Mouse (Mus musculus): ENCODE data around the gene Acaca. TPM values are rescaled to one million over a fixed set of nuclear protein-coding genes. Genes with fewer than 3 reads are reported as not detected.

Acaca gene
- polyA plus RNA-seq, 1 experiment from 2014 or later = 10.9 TPM

DNA sequence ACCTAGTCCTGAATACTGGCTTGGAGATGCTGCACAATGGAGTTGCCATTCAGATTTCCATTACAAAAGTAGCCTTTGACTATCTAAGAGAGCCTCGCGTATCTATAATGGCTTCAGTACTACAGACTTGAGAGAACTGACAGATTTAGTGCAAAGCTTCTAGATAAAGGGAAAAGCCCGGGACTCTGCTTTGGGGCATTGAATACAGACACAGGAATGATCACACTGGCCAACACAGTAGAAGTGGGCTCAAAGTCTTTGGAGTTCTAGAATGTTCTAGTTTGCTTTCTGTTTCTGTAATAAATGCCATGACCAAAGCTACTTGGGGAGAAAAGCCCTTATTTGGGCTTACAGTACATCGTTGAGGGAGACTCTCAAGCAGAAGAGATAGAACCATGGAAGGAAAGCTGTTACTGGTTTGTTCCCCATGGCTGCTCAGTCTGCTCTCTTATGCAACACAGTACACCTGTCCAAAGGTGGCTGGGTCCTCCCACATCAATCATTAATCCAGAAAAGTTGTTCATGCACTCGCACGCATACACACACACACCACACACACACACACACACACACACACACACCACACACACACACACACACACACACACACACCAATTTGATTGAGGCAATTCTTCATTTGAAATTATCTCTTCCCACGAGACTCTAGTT is 223.7 kb downstream of the Acaca start:
- WGBS (ENCODE audit: missing documents) = 92% methylated on average over 7 of the region's 7 CpGs
- no peaks in the 10 kb centered on the region for H3K36me3 ChIP-seq (ENCODE audit: inconsistent target)
- no peak overlapping the region for H3K4me3 ChIP-seq (ENCODE audit: inconsistent target)
- no peak overlapping the region for H3K27ac ChIP-seq
- H3K79me2 ChIP-seq (ENCODE audit: inconsistent target) = no peaks in the 10 kb centered on the region

GRCm38 (mm10) chr11:84357304-84357703 is 227.8 kb downstream of the Acaca start:
- no peak overlapping the region for H3K4me3 ChIP-seq (ENCODE audit: inconsistent target)
- WGBS (ENCODE audit: missing documents) = 86% methylated on average over 3 of the region's 3 CpGs
- no peak overlapping the region for H3K27ac ChIP-seq
- H3K36me3 ChIP-seq (ENCODE audit: inconsistent target) = no peaks in the 10 kb centered on the region
- no peaks in the 10 kb centered on the region for H3K79me2 ChIP-seq (ENCODE audit: inconsistent target)

GRCm38 (mm10) chr11:84357771-84358170 is 228.3 kb downstream of the Acaca start:
- no peaks in the 10 kb centered on the region for H3K36me3 ChIP-seq (ENCODE audit: inconsistent target)
- WGBS (ENCODE audit: missing documents) = 94% methylated on average over 2 of the region's 2 CpGs

DNA sequence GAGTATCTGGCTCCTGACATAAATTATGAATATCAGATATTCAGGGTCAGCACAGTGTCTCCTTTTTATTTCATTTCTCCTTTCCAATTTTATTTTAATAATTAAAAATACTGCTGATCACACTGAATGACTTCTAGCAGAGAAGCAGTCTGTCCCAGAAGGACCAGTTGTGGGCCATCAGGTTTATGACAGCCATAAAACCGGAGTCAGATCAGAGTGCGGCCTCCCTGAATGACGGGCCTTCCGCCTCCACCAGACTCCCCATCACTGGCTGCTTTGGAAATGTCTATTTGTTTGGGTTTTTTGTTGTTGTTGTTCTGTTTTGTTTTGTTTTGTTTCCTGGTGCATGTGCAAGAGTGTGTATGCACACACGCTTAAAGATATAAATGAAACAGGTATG is 232.1 kb downstream of the Acaca start:
- H3K79me2 ChIP-seq (ENCODE audit: inconsistent target) = no peaks in the 10 kb centered on the region
- WGBS (ENCODE audit: missing documents) = 98% methylated on average over 5 of the region's 5 CpGs
- H3K4me3 ChIP-seq (ENCODE audit: inconsistent target) = no peak overlapping the region
- H3K27ac ChIP-seq = no peak overlapping the region
- H3K36me3 ChIP-seq (ENCODE audit: inconsistent target) = 0 out of 2 replicates have a peak, but pooled peaks cover 6% of the 10 kb centered on the region

More at GRCm38 (mm10) chr11:84357771-84358170, 228.3 kb downstream of the Acaca start:
- H3K27ac ChIP-seq = no peak overlapping the region
- H3K4me3 ChIP-seq (ENCODE audit: inconsistent target) = no peak overlapping the region
- no peaks in the 10 kb centered on the region for H3K79me2 ChIP-seq (ENCODE audit: inconsistent target)

DNA sequence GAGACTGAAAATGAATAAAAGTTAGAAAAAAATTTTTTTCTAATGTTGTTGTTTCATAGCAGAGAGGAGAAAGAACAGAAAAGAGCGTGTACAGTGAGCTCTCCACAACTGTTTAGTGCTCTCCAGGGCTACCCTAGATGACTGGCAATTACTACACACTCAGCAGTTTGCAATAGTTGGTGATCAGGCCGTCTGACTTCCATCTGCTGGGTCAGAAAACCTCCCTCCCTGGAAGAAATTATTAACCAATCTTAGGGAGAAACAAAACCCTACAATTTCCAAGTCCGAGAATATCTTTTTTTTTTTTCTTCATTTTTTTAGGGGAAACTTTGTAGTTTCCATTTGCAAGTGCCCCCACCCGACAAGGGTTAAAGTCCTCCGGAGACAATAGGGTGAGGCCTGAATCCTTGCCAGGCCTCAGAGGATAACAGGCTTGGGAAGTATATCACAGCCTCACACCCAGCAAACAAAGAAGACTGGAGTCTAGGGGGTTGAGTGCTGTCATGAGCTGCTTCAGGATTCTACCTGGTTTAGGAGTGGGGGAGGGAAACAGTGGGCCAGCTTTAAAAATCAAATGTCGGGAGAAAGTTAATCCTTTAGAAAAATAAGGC is 233.3 kb downstream of the Acaca start:
- H3K36me3 ChIP-seq (ENCODE audit: inconsistent target) = 0 out of 2 replicates have a peak, but pooled peaks cover 6% of the 10 kb centered on the region
- WGBS (ENCODE audit: missing documents) = 95% methylated on average over 6 of the region's 6 CpGs
- H3K79me2 ChIP-seq (ENCODE audit: inconsistent target) = no peaks in the 10 kb centered on the region
- H3K4me3 ChIP-seq (ENCODE audit: inconsistent target) = no peak overlapping the region
- H3K27ac ChIP-seq = no peak overlapping the region

GRCm38 (mm10) chr11:84365313-84365712 is 235.8 kb downstream of the Acaca start:
- H3K79me2 ChIP-seq (ENCODE audit: inconsistent target) = no peaks in the 10 kb centered on the region
- 100% methylated on average over 1 of the region's 1 CpGs for WGBS (ENCODE audit: missing documents)
- no peak overlapping the region for H3K27ac ChIP-seq
- H3K36me3 ChIP-seq (ENCODE audit: inconsistent target) = 0 out of 2 replicates have a peak, but pooled peaks cover 6% of the 10 kb centered on the region
- no peak overlapping the region for H3K4me3 ChIP-seq (ENCODE audit: inconsistent target)

- 46% methylated on average over 2 of the region's 2 CpGs for WGBS (ENCODE audit: missing documents)
- Histone ChIP-seq H3K36me3 (ENCODE audit: inconsistent target) (0 out of 2 replicates have a peak, but pooled peaks cover 6% of the 10 kb centered on the region), H3K79me2 (ENCODE audit: inconsistent target) (no peaks in the 10 kb centered on the region), H3K4me3 (ENCODE audit: inconsistent target) (no peak overlapping the region), H3K27ac (no peak overlapping the region)
Observed at GRCm38 (mm10) chr11:84368902-84369301, 239.4 kb downstream of the Acaca start.

DNA sequence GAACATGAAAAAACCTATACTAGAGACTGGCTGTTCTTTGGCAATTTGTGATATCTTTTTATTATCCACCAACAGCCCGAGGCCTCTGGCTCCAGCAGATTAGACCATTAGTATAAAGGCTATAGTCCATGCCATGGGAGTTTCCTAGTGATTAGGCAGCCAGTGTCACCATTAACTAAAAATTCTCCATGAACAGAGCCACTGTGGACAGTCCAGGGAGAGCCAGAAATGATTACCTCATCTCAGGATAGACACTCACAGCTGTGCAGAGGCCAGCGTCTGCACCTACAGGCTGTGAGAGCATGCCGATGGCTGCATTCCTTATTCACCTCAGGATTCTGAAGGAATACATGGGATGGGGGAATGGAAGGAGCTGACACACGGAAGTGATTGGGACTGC is 243.7 kb downstream of the Acaca start:
- no peaks in the 10 kb centered on the region for H3K79me2 ChIP-seq (ENCODE audit: inconsistent target)
- WGBS (ENCODE audit: missing documents) = 95% methylated on average over 4 of the region's 4 CpGs
- no peak overlapping the region for H3K4me3 ChIP-seq (ENCODE audit: inconsistent target)
- no peak overlapping the region for H3K27ac ChIP-seq
- H3K36me3 ChIP-seq (ENCODE audit: inconsistent target) = no peaks in the 10 kb centered on the region

GRCm38 (mm10) chr11:84375951-84376496 is 246.6 kb downstream of the Acaca start:
- no peaks in the 10 kb centered on the region for H3K36me3 ChIP-seq (ENCODE audit: inconsistent target)
- H3K4me3 ChIP-seq (ENCODE audit: inconsistent target) = no peak overlapping the region
- no peaks in the 10 kb centered on the region for H3K79me2 ChIP-seq (ENCODE audit: inconsistent target)
- WGBS (ENCODE audit: missing documents) = 96% methylated on average over 3 of the region's 3 CpGs
- H3K27ac ChIP-seq = no peak overlapping the region

DNA sequence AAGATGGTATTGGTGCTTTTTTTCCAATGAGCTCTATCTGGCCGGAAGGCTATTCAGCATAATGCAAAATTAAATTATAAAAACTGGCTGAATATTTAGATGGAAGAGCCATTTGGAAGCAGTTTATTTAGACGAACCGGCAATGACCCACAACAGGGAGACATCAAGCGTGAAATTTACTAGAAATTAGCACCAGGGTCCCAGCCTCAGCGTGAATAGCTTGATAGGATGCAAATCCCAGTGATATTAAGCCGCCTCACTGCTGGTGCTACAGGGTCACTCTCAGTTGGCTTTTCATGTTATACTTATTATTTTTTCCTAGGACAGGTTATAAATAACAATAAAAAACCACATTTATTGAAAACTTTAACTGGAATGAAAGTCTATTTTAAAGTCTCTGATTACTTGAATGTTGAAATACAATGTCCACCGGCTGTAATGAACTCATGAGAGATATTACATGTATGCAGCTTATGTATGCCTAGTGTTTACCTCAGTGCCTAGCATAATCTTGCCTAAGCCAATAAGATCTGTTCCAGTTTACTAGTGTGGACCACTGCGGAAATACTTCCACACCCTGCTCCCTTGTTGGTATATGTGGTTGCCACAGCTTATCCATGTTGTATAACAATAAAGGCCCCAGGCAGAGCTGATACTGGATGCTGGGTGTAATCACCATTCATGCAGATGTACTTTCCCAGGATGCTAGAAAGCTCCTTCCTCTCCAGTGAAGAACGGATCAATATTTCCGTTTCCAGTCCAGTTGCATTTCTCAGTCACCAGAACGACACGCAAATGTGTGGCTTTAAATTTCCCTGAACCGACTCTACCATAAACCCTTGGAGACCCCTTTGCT is 247.3 kb downstream of the Acaca start:
- Histone ChIP-seq H3K79me2 (ENCODE audit: inconsistent target) (no peaks in the 10 kb centered on the region), H3K27ac (no peak overlapping the region), H3K4me3 (ENCODE audit: inconsistent target) (no peak overlapping the region), H3K36me3 (ENCODE audit: inconsistent target) (no peaks in the 10 kb centered on the region)
- 98% methylated on average over 12 of the region's 13 CpGs for WGBS (ENCODE audit: missing documents)

DNA sequence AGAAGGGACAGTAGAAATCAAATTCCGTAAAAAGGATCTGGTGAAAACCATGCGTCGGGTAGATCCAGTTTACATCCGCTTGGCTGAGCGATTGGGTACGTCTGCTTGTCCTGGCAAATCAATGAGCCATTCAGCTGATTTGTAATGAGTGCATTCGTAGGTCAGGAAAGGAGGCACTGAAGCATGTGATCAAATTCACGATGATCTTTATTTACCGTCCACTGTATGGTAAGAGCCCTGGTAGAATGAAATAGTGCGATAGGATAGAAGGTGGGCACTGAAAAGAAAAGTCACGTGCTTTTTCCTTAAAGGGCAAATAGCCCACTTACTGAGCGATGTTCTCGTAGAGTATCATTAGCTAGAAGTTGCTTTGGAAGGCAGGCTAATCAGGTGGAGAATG is 253.0 kb downstream of the Acaca start:
- no peak overlapping the region for H3K4me3 ChIP-seq (ENCODE audit: inconsistent target)
- no peak overlapping the region for H3K27ac ChIP-seq
- H3K79me2 ChIP-seq (ENCODE audit: inconsistent target) = no peaks in the 10 kb centered on the region
- 0 out of 2 replicates have a peak, but pooled peaks cover 7% of the 10 kb centered on the region for H3K36me3 ChIP-seq (ENCODE audit: inconsistent target)
- WGBS (ENCODE audit: missing documents) = 97% methylated on average over 13 of the region's 13 CpGs

DNA sequence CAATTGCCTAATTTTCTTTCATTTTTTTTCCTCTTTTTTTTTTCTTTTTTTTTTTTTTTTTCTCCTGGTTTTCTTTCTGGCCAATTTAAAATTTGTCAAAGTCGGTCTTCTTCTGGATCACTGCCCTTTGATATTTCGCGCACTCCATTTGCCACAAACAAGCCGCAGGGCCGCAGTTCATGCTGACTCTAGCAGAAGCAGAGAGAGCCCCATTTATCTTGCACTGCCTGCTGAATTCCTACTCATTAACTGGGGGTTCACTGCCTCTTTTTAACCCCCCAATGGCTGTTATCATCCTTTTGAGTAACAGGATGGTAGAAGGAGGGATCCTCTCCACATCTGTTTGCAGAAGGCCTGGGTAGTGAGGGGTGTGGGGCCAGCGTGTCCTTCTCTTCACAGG is 254.4 kb downstream of the Acaca start:
- no peak overlapping the region for H3K27ac ChIP-seq
- 96% methylated on average over 6 of the region's 6 CpGs for WGBS (ENCODE audit: missing documents)
- H3K79me2 ChIP-seq (ENCODE audit: inconsistent target) = no peaks in the 10 kb centered on the region
- 0 out of 2 replicates have a peak, but pooled peaks cover 7% of the 10 kb centered on the region for H3K36me3 ChIP-seq (ENCODE audit: inconsistent target)
- no peak overlapping the region for H3K4me3 ChIP-seq (ENCODE audit: inconsistent target)

DNA sequence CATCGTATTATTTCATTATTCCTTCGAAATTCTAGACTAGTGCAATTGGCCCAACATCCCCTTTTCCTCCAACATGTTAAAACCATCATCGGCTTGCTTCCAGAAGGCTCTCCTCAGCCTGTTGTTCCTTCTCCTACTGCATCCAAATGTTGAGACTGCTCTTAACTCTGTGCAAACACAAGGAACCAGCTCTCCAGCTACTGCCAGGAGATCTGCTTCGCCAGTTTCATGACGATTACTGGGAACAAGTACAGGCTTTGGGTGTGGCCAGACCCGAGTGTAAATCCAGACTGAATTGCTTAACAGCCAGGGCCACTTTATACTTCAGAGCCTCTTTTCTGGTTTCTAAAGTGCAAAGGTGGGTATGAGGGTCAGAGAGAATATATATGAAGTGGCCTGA is 259.9 kb downstream of the Acaca start:
- 96% methylated on average over 5 of the region's 6 CpGs for WGBS (ENCODE audit: missing documents)
- Histone ChIP-seq H3K79me2 (ENCODE audit: inconsistent target) (no peaks in the 10 kb centered on the region), H3K4me3 (ENCODE audit: inconsistent target) (no peak overlapping the region), H3K36me3 (ENCODE audit: inconsistent target) (peaks cover 3% of the 10 kb centered on the region; the same call in 1 of the 2 replicates), H3K27ac (no peak overlapping the region)

DNA sequence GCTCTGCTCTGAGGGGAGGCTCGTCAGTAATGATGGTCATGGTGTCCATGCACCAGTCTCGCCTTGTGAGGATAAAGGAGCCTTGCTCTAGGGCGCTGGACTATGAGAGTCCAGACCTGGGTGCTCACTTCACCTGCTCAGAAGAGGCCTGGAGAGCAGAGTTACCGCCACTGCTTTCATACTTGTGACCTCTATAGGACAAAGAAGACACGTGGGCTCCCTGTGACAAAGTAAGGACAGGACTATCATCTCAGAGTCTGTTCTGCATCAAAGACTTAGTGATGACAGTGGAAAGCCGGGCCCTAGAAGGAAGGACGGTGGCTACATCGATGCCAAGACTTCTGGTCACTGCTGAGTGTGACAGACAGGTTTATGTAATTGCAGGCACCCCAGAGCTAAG is 261.7 kb downstream of the Acaca start:
- Histone ChIP-seq H3K27ac (no peak overlapping the region), H3K4me3 (ENCODE audit: inconsistent target) (no peak overlapping the region), H3K36me3 (ENCODE audit: inconsistent target) (peaks cover 3% of the 10 kb centered on the region; the same call in 1 of the 2 replicates), H3K79me2 (ENCODE audit: inconsistent target) (no peaks in the 10 kb centered on the region)
- WGBS (ENCODE audit: missing documents) = 93% methylated on average over 8 of the region's 8 CpGs

Data from macrophage (primary cell).